Mouse (Mus musculus): ENCODE measurements around the gene Tcam1. TPM values are rescaled to one million over a fixed set of nuclear protein-coding genes. Genes with fewer than 3 reads are reported as not detected.

Gene Tcam1
- polyA plus RNA-seq, 1 experiment from 2014 or later = 0.24 TPM

GRCm38 (mm10) chr11:106306758-106307157 lies 30.3 kb downstream of the Tcam1 start:
- Histone ChIP-seq H3K4me1 (peaks cover 5% of the 10 kb centered on the region), H3K4me2 (no peak overlapping the region), H3K27ac (no peak overlapping the region), H3K9me3 (no peaks in the 10 kb centered on the region), H3K4me3 (no peak overlapping the region), H3K27me3 (no peaks in the 10 kb centered on the region), H3K9ac (no peak overlapping the region), H3K36me3 (no peaks in the 10 kb centered on the region)
- no peak for ATAC-seq (ENCODE audit: borderline replicate concordance, extremely low read depth, low FRiP score, low TSS enrichment)
- WGBS = 77% methylated on average over 9 of the region's 9 CpGs

DNA sequence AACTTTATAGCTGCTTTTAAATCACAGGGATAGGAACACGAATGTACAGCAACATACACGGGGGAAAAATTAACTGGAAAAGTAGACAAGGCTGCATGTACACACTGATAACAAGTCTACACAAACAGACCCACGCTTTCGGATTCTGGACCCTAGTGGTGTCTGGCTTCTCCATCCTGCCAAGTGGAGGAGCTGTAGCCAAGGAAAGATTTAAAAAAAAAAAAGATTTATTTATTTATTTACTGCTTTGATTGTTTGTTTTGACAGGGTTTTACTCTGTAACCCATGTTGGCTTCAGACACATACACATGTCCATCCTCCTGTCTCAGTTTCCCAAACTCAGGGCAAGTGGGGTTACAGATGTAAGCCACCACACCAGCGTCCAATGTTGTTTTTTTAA lies 31.0 kb downstream of the Tcam1 start:
- ATAC-seq (ENCODE audit: borderline replicate concordance, extremely low read depth, low FRiP score, low TSS enrichment) = no peak
- Histone ChIP-seq H3K4me2 (no peak overlapping the region), H3K36me3 (no peaks in the 10 kb centered on the region), H3K9ac (no peak overlapping the region), H3K27me3 (no peaks in the 10 kb centered on the region), H3K9me3 (no peaks in the 10 kb centered on the region), H3K27ac (no peak overlapping the region), H3K4me3 (no peak overlapping the region), H3K4me1 (peaks cover 5% of the 10 kb centered on the region)
- 41% methylated on average over 5 of the region's 5 CpGs for WGBS

DNA sequence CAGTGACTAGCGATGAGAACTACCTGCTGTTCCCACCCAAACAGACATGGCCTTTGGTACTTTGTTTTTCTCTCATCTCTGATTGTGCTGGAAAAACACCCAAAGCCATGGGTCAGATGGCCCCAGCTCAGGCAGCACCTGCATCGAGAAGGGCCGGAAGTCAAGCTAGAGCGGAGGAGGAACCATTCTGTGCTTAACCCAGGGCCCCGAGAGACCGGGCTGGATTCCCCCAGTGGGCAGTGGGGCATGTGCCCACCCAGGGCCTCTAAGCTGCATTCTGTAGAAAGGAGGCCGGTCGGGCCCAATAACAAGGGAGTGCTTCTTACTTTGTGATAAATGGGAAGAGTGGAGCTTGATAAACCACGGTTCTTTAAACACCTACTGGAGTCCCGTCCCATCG lies 31.7 kb downstream of the Tcam1 start:
- Histone ChIP-seq H3K9me3 (no peaks in the 10 kb centered on the region), H3K4me3 (no peak overlapping the region), H3K4me2 (no peak overlapping the region), H3K27ac (no peak overlapping the region), H3K9ac (no peak overlapping the region), H3K27me3 (no peaks in the 10 kb centered on the region), H3K36me3 (no peaks in the 10 kb centered on the region), H3K4me1 (peaks cover 7% of the 10 kb centered on the region)
- 60% methylated on average over 11 of the region's 11 CpGs for WGBS
- no peak for ATAC-seq (ENCODE audit: borderline replicate concordance, extremely low read depth, low FRiP score, low TSS enrichment)

- Histone ChIP-seq H3K27me3 (no peaks in the 10 kb centered on the region), H3K36me3 (no peaks in the 10 kb centered on the region), H3K4me3 (no peak overlapping the region), H3K4me2 (no peak overlapping the region), H3K9me3 (no peaks in the 10 kb centered on the region), H3K27ac (no peak overlapping the region), H3K9ac (no peak overlapping the region), H3K4me1 (peaks cover 19% of the 10 kb centered on the region)
- ATAC-seq (ENCODE audit: borderline replicate concordance, extremely low read depth, low FRiP score, low TSS enrichment) = no peak
- 65% methylated on average over 5 of the region's 5 CpGs for WGBS
Observed at GRCm38 (mm10) chr11:106310123-106310522, 33.7 kb downstream of the Tcam1 start.

DNA sequence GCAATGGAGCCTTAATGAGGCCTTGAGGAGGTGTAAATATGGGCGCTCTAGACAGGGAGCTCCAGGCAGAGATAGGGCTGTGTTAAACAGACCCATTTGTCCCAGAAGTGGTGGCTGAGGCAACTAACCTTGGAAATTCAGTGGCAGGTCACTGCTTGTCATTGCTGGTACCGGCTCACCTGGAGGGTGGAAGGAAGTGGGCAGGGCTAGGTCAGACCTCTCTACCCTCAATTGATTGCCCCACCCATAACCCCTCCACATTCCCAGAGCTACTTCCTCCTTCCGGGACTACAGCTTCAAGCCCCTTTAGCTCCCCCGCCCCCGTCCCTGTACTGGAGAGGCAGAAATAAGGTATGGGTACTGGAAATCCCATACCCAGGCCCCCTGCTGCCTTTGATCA lies 37.1 kb downstream of the Tcam1 start:
- Histone ChIP-seq H3K9me3 (no peaks in the 10 kb centered on the region), H3K36me3 (no peaks in the 10 kb centered on the region), H3K27ac (0 out of 2 replicates have a peak overlapping the region, but pooled peaks have one; percentile 15), H3K9ac (no peak overlapping the region), H3K4me3 (no peak overlapping the region), H3K27me3 (no peaks in the 10 kb centered on the region), H3K4me2 (peak overlapping the region; percentile 8; the same call in 1 of the 2 replicates), H3K4me1 (peaks cover 17% of the 10 kb centered on the region)
- ATAC-seq (ENCODE audit: borderline replicate concordance, extremely low read depth, low FRiP score, low TSS enrichment) = peak; percentile 67; the same call in 1 of the 2 replicates
- WGBS = 37% methylated on average over 5 of the region's 5 CpGs

DNA sequence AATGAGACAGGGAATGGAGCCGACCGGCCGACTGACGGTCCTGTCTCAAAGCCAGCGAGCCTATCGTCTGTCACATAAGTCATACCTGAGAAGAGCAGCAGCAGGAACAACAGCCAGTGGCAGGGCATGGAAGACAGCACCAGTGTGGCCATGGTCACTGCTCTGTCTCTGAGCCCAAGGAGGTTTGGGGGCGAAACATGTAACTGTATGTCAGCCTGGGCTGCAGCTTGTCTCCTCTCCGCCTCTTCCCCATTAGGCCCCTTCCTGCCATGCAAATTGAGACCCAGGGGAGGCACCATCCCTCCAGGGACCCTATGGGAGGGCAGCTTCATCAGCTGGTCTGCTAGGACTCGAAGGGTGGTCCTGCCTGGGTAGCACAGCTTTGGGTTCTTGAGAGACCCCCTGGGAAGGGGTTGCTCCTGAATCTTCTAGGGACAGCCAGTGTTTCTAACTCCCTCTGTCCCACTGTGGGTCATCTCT lies 37.9 kb downstream of the Tcam1 start, which contains the start of gene Cd79b:
Cd79b (minus strand) TSS at position 430 of the 480 bp plus-strand sequence.
- WGBS = 66% methylated on average over 9 of the region's 9 CpGs
- no peak within 1 kb of the TSS for H3K9ac ChIP-seq
- no peaks in the 10 kb centered on the region for H3K27me3 ChIP-seq
- peak within 1 kb of the TSS; percentile 8; the same call in 1 of the 2 replicates for H3K4me2 ChIP-seq
- H3K36me3 ChIP-seq = no peaks in the 10 kb centered on the region
- no peak for ATAC-seq (ENCODE audit: borderline replicate concordance, extremely low read depth, low FRiP score, low TSS enrichment)
- 0 out of 2 replicates have a peak within 1 kb of the TSS, but pooled peaks have one; percentile 15 for H3K27ac ChIP-seq
- H3K4me3 ChIP-seq = no peak within 1 kb of the TSS
- H3K9me3 ChIP-seq = no peaks in the 10 kb centered on the region
- peaks cover 19% of the 10 kb centered on the region for H3K4me1 ChIP-seq

DNA sequence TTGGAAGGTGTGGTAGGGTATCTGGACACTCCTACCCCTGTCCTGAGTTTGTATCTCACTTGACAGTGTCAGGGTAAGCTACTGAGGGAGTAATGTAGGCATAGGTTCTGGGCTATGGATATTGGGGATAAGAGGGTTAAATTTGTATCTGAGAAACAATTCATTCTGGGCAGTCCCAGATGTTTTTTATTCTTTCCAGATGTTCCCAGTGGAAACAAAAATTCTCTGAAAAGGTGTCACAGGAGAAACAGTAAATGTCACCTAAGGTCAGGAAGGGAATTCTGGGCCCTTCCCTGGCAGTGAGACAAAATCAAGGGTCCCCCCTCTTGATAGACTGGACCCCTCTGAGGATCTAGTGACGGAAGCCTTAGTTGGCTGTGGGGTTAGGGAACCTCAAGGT lies 39.9 kb downstream of the Tcam1 start:
- Histone ChIP-seq H3K4me2 (no peak overlapping the region), H3K36me3 (no peaks in the 10 kb centered on the region), H3K4me3 (no peak overlapping the region), H3K27me3 (no peaks in the 10 kb centered on the region), H3K4me1 (peaks cover 19% of the 10 kb centered on the region), H3K9me3 (no peaks in the 10 kb centered on the region), H3K9ac (no peak overlapping the region), H3K27ac (no peak overlapping the region)
- 69% methylated on average over 1 of the region's 1 CpGs for WGBS
- no peak for ATAC-seq (ENCODE audit: borderline replicate concordance, extremely low read depth, low FRiP score, low TSS enrichment)

GRCm38 (mm10) chr11:106317801-106318200 lies 41.3 kb downstream of the Tcam1 start:
- no peak overlapping the region for H3K4me2 ChIP-seq
- H3K27me3 ChIP-seq = no peaks in the 10 kb centered on the region
- no peak for ATAC-seq (ENCODE audit: borderline replicate concordance, extremely low read depth, low FRiP score, low TSS enrichment)
- H3K9ac ChIP-seq = no peak overlapping the region
- no peaks in the 10 kb centered on the region for H3K36me3 ChIP-seq
- H3K9me3 ChIP-seq = no peaks in the 10 kb centered on the region
- H3K4me3 ChIP-seq = no peak overlapping the region
- H3K4me1 ChIP-seq = peaks cover 19% of the 10 kb centered on the region
- no peak overlapping the region for H3K27ac ChIP-seq
- 66% methylated on average over 7 of the region's 7 CpGs for WGBS

DNA sequence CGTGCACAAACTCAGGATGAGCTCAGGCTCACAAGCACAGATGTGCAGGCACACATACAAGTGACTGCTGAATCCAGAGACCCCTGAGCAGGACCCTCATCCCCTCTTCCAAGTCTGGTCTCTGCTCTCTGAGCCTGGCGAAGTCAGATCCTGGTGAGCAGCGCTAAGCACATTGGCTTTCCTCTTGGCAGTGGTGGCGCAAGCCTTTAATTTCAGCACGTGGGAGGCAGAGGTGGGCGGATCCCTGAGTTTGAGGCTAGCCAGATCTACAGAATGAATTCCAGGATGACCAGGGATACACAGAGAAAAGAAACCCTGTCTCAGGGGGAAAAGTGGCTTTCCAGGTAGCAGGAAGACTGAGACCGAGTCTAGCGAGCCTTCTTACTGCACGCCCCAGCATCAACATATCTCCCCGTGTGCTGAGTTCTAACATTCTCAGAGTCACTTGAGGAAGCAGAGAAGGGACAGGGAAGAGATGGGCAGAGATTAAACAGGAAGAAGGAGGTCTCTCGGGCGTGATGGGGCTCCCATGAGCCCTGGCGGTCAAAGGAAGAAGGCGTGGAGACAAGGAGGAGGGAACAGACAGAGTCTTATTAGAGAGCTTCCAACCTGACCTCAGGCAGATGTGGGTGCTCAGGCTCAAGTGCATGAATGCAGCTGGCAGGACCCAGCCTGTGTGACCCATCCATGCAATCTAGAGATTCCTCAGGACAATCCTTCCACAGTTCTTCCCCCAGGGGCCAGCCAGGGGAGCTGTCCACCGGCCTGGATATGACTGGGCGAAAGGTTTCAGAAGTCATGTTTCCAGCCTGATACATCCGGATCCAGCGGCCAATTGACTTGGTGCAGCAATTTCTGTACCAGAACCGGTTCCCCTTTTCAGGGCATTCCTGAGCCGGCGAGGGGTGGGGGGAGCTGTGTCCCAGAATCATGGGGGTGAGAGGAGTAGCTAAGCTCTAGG lies 42.2 kb downstream of the Tcam1 start:
- no peaks in the 10 kb centered on the region for H3K27me3 ChIP-seq
- H3K4me1 ChIP-seq = peaks cover 12% of the 10 kb centered on the region
- ATAC-seq (ENCODE audit: borderline replicate concordance, extremely low read depth, low FRiP score, low TSS enrichment) = no peak
- 58% methylated on average over 21 of the region's 21 CpGs for whole genome bisulfite sequencing
- no peak overlapping the region for H3K27ac ChIP-seq
- H3K9ac ChIP-seq = no peak overlapping the region
- no peaks in the 10 kb centered on the region for H3K9me3 ChIP-seq
- H3K36me3 ChIP-seq = no peaks in the 10 kb centered on the region
- H3K4me2 ChIP-seq = no peak overlapping the region
- no peak overlapping the region for H3K4me3 ChIP-seq

DNA sequence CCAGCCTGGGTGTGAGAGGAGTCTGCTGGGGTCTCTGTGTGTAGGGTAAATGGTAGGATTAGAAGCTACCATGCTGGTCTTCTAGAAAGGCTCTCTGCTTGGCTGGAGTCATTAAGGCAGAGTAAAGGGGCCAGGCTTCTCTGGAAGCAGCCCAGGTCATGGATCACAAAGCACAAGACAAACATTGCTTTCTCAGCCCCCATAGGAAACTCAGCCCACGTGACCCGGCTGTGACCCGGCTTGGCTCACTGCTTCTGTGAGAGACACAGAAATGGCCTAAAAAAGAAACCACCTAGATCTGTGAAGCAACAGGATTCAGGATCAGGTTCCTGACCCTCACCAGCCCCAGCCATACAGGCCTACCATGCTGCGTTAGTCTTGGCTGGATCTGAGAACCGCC lies 48.4 kb downstream of the Tcam1 start:
- Histone ChIP-seq H3K4me3 (no peak overlapping the region), H3K27me3 (no peaks in the 10 kb centered on the region), H3K4me2 (no peak overlapping the region), H3K9me3 (no peaks in the 10 kb centered on the region), H3K9ac (no peak overlapping the region), H3K27ac (no peak overlapping the region), H3K4me1 (peaks cover 9% of the 10 kb centered on the region; the same call in 1 of the 2 replicates), H3K36me3 (no peaks in the 10 kb centered on the region)
- no peak for ATAC-seq (ENCODE audit: borderline replicate concordance, extremely low read depth, low FRiP score, low TSS enrichment)
- WGBS = 62% methylated on average over 5 of the region's 5 CpGs

DNA sequence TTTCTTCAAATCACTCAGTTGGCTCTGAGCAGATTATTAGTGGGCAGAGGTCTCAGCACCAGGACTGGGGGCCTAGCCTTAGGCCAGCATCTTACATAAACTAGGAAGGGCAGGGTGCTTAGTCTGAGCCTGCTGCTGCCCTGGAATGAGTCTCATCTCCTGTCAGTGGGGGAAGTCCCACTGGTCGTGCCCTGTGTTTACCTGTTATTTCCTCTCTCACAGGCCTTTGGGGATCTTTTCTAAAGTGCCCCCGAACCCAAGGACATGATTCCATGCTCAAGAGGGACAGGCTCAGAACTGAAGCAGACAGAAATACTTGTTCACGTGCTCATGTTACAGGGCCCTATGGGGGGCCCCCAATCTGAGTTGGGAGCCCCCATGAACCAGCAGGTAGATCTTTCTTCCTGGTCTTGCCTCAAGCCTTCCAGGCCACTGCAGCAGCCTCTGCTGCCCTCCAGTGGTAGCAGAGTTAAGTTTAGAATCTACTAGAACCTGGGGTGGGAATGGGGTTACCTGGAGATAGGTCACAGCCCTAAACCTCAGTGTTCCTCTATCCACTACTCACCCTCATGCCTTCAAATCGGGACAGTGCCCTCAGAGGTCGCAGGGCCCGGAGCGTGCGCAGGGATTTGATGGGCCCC lies 49.2 kb downstream of the Tcam1 start:
- no peak for ATAC-seq (ENCODE audit: borderline replicate concordance, extremely low read depth, low FRiP score, low TSS enrichment)
- Histone ChIP-seq H3K9ac (no peak overlapping the region), H3K9me3 (no peaks in the 10 kb centered on the region), H3K27me3 (no peaks in the 10 kb centered on the region), H3K36me3 (no peaks in the 10 kb centered on the region), H3K4me1 (peaks cover 9% of the 10 kb centered on the region; the same call in 1 of the 2 replicates), H3K4me2 (no peak overlapping the region), H3K4me3 (no peak overlapping the region), H3K27ac (no peak overlapping the region)
- 59% methylated on average over 8 of the region's 8 CpGs for WGBS

DNA sequence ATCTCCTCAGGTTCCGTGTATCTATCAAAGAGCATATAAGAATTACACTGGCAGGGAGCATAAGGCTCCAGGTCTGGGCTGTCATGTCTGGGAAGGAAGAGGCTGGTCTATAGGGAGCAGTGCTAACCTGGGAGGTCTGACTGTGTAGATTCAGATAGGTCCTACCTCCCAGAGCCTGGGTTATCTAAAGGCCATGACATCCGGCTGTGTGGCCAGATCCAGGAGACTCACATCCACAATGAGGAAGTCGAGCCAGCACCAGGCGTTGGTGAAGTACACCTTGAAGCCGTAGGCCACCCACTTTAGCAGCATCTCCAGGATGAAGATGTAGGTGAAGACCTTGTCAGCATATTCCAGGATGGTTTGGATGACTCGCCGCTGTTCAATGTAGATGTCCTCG lies 50.0 kb downstream of the Tcam1 start:
- Histone ChIP-seq H3K9ac (no peak overlapping the region), H3K4me1 (peaks cover 9% of the 10 kb centered on the region; the same call in 1 of the 2 replicates), H3K4me3 (no peak overlapping the region), H3K4me2 (no peak overlapping the region), H3K9me3 (no peaks in the 10 kb centered on the region), H3K36me3 (no peaks in the 10 kb centered on the region), H3K27me3 (no peaks in the 10 kb centered on the region), H3K27ac (no peak overlapping the region)
- ATAC-seq (ENCODE audit: borderline replicate concordance, extremely low read depth, low FRiP score, low TSS enrichment) = no peak
- 68% methylated on average over 8 of the region's 8 CpGs for WGBS

Data from lung, embryonic 15.5 days (tissue).